In the genomic region with DNA sequence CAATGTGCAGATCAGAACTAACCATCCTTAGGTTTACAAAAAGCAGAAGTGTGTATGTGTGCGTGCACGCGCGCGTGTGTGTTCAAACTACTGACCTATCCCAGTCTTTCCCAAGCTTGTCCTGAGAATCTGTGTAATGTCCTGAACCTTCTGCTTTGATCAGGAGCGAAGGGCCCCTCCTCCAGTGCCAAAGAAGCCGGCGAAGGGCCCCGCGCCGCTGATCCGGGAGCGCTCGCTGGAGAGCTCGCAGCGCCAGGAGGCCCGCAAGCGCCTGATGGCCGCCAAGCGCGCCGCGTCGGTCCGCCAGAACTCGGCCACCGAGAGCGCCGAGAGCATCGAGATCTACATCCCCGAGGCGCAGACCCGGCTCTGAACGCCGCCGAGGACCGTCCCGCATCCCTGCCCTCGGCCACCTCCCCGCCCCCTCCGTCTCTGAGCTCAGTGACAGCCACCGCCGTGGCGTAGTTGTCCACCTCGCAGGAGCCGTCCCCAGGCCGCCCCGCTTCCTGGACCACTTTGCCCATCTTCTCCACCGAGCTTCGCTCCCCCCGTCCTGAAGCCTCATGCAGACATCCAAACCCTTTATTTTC, we compare ENCODE assay signal across 8 mouse cellular contexts. TPM values are rescaled to one million over a fixed set of nuclear protein-coding genes. Genes with fewer than 3 reads are reported as not detected.
DNase-seq lines count a peak whose midpoint lies in the region; ATAC-seq lines count a peak whose summit lies in the region.

No protein-coding gene starts in this region.

- no peaks in the 10 kb centered on the region for H3K36me3 ChIP-seq in heart, embryonic 11.5 days (ENCODE audit: control insufficient read depth, insufficient read depth, low read length)
- no peaks in the 10 kb centered on the region for H3K36me3 ChIP-seq in limb, embryonic 11.5 days (ENCODE audit: control insufficient read depth, insufficient read depth, low read length)
- H3K36me3 ChIP-seq in neural tube, embryonic 11.5 days (ENCODE audit: control insufficient read depth, insufficient read depth, low read length): no peaks in the 10 kb centered on the region

- 2% methylated on average over 51 of the region's 51 CpGs for WGBS in heart, embryonic 11.5 days (ENCODE audit: insufficient replicate concordance)
- 2% methylated on average over 47 of the region's 51 CpGs for WGBS in limb, embryonic 11.5 days
- 2% methylated on average over 51 of the region's 51 CpGs for WGBS in neural tube, embryonic 11.5 days

- intact Hi-C loops in heart, postnatal 25 days (cut with DNase I): no loop called here
- intact Hi-C loops in left cerebral cortex, postnatal 25 days (cut with DNase I): no loop called here

- peak overlapping the region; percentile 46; the same call in 1 of the 2 replicates for H3K9ac ChIP-seq in heart, embryonic 11.5 days (ENCODE audit: low read depth, low read length)
- H3K9ac ChIP-seq in limb, embryonic 11.5 days (ENCODE audit: low read length): peak overlapping the region; percentile 18; the same call in 1 of the 2 replicates
- peak overlapping the region; percentile 49 for H3K9ac ChIP-seq in neural tube, embryonic 11.5 days (ENCODE audit: low read length)

- peak overlapping the region; percentile 59 for H3K4me3 ChIP-seq in heart, embryonic 11.5 days (ENCODE audit: low read depth, low read length)
- H3K4me3 ChIP-seq in limb, embryonic 11.5 days (ENCODE audit: low read depth, low read length): peak overlapping the region; percentile 36
- peak overlapping the region; percentile 41 for H3K4me3 ChIP-seq in neural tube, embryonic 11.5 days (ENCODE audit: low read depth, low read length)

- no peaks in the 10 kb centered on the region for H3K9me3 ChIP-seq in heart, embryonic 11.5 days (replicated peaks; ENCODE audit: control insufficient read depth, low read length)
- no peaks in the 10 kb centered on the region for H3K9me3 ChIP-seq in limb, embryonic 11.5 days (ENCODE audit: control insufficient read depth, low read length)
- H3K9me3 ChIP-seq in neural tube, embryonic 11.5 days (ENCODE audit: control insufficient read depth, low read length): no peaks in the 10 kb centered on the region

- no peak overlapping the region for H3K27ac ChIP-seq in heart, embryonic 11.5 days (ENCODE audit: low read depth, low read length)
- H3K27ac ChIP-seq in limb, embryonic 11.5 days (replicated peaks; ENCODE audit: low read depth, low read length): no peak overlapping the region
- no peak overlapping the region for H3K27ac ChIP-seq in neural tube, embryonic 11.5 days (ENCODE audit: low read depth, low read length)

- H3K4me2 ChIP-seq in heart, embryonic 11.5 days: peak overlapping the region; percentile 80
- H3K4me2 ChIP-seq in limb, embryonic 11.5 days (ENCODE audit: low read depth, severe bottlenecking): peak overlapping the region; percentile 79
- peak overlapping the region; percentile 74 for H3K4me2 ChIP-seq in neural tube, embryonic 11.5 days (ENCODE audit: low read depth)

- H3K4me1 ChIP-seq in heart, embryonic 11.5 days (ENCODE audit: control insufficient read depth, insufficient read depth, low read length): no peaks in the 10 kb centered on the region
- H3K4me1 ChIP-seq in limb, embryonic 11.5 days (ENCODE audit: control insufficient read depth, insufficient read depth, low read length): 0 out of 2 replicates have a peak, but pooled peaks cover 2% of the 10 kb centered on the region
- H3K4me1 ChIP-seq in neural tube, embryonic 11.5 days (ENCODE audit: control insufficient read depth, insufficient read depth, low read length): 0 out of 2 replicates have a peak, but pooled peaks cover 3% of the 10 kb centered on the region

- ATAC-seq in heart, embryonic 11.5 days (replicated peaks; ENCODE audit: insufficient number of reproducible peaks, low FRiP score, low TSS enrichment): no peak
- ATAC-seq in granulocyte monocyte progenitor cell, adult 5-6 weeks (replicated peaks; ENCODE audit: poor library complexity, severe bottlenecking): peak; percentile 64
- no peak for ATAC-seq in limb, embryonic 11.5 days (ENCODE audit: insufficient number of reproducible peaks, low FRiP score, low TSS enrichment, low read depth)
- ATAC-seq in neural tube, embryonic 11.5 days (ENCODE audit: insufficient read depth, low FRiP score, low TSS enrichment): peak; percentile 82

- H3K27me3 ChIP-seq in heart, embryonic 11.5 days (ENCODE audit: control insufficient read depth, insufficient read depth, low read length): peaks cover 30% of the 10 kb centered on the region
- peaks cover 17% of the 10 kb centered on the region for H3K27me3 ChIP-seq in limb, embryonic 11.5 days (ENCODE audit: control insufficient read depth, insufficient read depth, low read length)
- H3K27me3 ChIP-seq in neural tube, embryonic 11.5 days (ENCODE audit: control insufficient read depth, insufficient read depth, low read length): peaks cover 19% of the 10 kb centered on the region

- DNase-seq in heart, postnatal 25 days (ENCODE audit: low spot score): no peak
- peak; percentile 67 for DNase-seq in adrenal gland, postnatal 14 days
- DNase-seq in limb, embryonic 11.5 days (ENCODE audit: low spot score): peak; percentile 64
- peak; percentile 72 for DNase-seq in neural tube, embryonic 11.5 days (ENCODE audit: low spot score)
- no peak for DNase-seq in layer of hippocampus, postnatal 25 days (ENCODE audit: extremely low spot score in 1 of 2, low spot score in 1 of 2)
- no peak for DNase-seq in left cerebral cortex, postnatal 25 days (ENCODE audit: low spot score in 2 of 2)

RNA-seq across cellular contexts. Expression of a gene that starts 35.4 kb away (rescaled TPM):
- polyA plus RNA-seq in heart, embryonic 11.5 days (2014; fragmentation: Nextera tagmentation; extraction: Ambion mirVana): 27.1 and 31.5 TPM in 2 replicates
- total RNA-seq in heart, postnatal 25 days (2021): 1 to 10 TPM; 5.3 to 7.6 TPM
- total RNA-seq in adrenal gland, postnatal 14 days (2021): 45.9 and 50.8 TPM in 2 replicates
- 80.0 and 87.9 TPM in 2 replicates for total RNA-seq in granulocyte monocyte progenitor cell, adult 5-6 weeks (2014; fragmentation: Nextera tagmentation)
- 33.9 and 48.5 TPM in 2 replicates for total RNA-seq in granulocyte monocyte progenitor cell, adult 5-6 weeks (2017)
- polyA plus RNA-seq in limb, embryonic 11.5 days (2014; fragmentation: Nextera tagmentation; extraction: Ambion mirVana): 102 and 106 TPM in 2 replicates
- polyA plus RNA-seq in neural tube, embryonic 11.5 days (2014; fragmentation: Nextera tagmentation; extraction: Ambion mirVana): 63.8 and 66.2 TPM in 2 replicates
- 1 to 10 TPM; 1.9 to 2.3 TPM for total RNA-seq in layer of hippocampus, postnatal 25 days (2021)
- 1 to 10 TPM; 1.5 to 2.1 TPM for total RNA-seq in left cerebral cortex, postnatal 25 days (2021)

Comparison
In these comparisons a context has a peak if more than half of its experiments do, and no peak if none do; other contexts are left out.
1. ATAC-seq: peak in granulocyte monocyte progenitor cell, adult 5-6 weeks (single experiment) and neural tube, embryonic 11.5 days (single experiment); none in heart, embryonic 11.5 days (single experiment) and limb, embryonic 11.5 days (single experiment).
2. DNase-seq: peak in adrenal gland, postnatal 14 days (single experiment), limb, embryonic 11.5 days (single experiment) and neural tube, embryonic 11.5 days (single experiment); none in heart, postnatal 25 days (single experiment), layer of hippocampus, postnatal 25 days (0 of 2) and left cerebral cortex, postnatal 25 days (0 of 2).
3. Peak in every context shown above with its lines, with median percentiles within 50 percentile points of each other: H3K4me2 ChIP-seq, H3K4me3 ChIP-seq and H3K9ac ChIP-seq.